Mouse (Mus musculus): ENCODE measurements around the gene Ptgr1.
A peak's percentile ranks its signal among the peaks of the same experiment; 100 is the strongest.

Gene Ptgr1

DNA sequence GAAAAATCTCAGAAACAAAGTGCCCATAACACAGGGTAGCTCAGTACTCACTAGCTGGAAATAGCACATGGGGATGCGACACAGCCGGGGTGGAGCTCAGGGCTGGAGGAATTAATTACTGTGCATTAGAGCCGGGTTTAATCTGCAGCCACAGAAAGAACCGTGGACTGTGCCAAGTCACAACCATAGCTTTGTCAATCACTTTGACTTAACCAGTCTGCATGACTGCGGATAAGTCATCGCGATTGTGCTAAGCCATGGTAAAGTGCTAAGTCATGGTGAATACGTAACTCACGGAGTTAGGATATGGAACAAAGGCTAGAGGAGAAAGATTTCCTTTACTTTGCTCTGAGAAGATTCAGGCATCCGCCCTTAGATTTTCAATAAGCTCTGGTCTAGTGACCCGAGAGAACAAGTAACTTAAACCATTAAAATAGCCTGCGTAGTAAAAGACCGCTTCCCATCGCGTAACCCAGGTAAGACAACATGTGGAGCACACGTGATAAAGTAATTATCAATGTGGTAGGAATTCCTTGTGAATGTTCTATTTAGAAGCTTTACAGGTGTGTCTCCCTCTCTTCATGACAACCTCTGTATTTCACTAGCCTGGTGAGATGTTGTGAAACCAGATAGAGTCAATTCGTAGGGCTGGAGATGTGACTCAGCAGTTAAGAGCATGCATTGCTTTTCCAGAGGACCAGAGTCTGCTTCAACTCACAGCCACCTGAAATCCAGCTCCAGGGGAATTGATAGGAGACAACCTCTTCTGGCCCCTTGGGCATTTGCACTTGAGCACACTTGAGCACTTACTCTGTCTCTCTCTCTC lies 3.9 kb upstream of the Ptgr1 start:
- no peak for DNase-seq

DNA sequence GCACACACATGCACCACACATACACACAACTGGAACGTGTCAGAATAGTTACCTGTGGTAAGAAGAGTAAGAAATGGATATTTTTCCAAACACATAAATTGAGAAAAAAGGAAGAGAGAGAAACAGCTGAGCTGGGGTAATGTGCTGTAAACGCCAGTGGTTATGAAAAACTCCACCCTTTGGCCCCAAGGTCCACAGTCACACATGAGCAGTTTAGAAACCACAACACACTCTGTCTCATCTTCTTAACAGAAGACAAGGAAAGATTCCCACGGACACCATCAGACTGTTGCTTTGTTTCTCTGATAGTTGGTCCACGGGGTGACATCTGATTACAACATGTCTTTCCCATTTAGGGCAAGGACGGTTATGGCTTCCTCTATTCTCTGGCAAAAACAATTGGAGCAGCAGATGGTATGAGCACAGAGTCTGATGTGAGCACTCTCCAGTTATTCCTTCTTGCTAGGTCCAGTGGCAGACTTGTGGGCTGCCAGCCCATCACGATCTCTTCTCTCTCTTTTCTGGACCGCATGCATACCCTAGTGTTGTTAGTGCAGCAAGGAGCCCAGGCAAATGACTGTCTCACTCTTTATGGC lies 2.5 kb upstream of the Ptgr1 start:
- DNase-seq, result no peak

DNA sequence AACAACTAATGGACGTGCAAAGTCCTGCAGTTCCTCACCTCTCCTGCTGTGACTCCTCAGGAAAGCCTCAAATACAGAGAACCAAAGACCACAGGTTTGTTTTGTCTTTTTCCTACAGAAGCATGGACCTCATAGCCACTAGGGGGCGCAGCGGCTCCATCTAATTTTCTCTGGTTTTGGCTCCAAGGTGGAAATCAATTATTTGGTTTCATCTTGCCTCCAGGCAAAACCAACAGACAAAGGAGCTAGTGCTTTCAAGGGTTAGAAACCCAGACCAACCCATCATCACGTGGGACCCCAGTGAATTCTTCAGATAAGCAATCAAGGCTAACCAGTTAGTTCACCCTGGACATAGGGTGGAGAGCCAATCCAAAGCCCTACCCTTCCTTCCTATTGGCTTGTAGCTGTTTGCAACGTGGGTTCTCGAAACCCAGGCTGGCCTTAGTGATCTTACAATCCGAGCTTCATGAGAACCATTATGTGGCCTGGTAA lies 1.7 kb downstream of the Ptgr1 start:
- DNase-seq, result peak; percentile 65 to 81

DNA sequence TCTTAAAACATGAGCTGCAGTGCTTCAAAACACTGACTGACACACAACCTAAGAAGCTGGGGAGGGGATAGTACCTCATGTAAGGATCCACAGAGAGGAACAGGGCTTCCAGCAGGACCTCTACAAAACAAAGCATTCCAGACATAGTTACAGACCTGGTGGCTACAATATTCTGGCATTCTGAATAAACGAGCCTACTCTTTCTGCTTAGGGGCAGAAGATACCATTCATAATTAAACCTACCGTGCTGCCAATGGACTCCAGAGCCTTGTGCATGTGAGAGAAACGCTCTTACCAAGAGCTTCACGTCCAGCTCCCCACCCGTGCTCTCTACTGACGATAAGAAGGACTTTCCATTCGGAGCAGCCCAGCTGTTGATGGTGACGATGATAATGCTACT lies 4.1 kb downstream of the Ptgr1 start:
- no peak for DNase-seq

DNA sequence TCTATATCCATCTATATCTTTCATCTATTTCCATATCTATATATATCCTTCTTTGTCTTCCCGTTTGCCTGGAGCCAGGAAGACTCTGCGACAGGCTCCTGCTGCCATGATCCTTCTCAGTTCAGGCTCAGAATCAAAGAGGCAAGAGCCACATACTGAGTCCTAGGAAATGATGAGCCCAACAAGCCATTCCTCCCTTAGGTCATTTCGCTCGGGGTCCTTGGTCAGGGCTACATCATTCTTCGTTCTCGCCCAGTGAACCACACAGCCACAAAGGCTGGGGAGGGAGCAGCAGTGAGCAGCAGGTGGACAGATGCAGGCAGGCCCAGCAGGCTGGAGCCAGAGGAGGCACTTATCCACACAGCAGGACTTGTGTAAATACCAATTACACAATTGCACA lies 5.5 kb downstream of the Ptgr1 start:
- DNase-seq, result no peak

DNA sequence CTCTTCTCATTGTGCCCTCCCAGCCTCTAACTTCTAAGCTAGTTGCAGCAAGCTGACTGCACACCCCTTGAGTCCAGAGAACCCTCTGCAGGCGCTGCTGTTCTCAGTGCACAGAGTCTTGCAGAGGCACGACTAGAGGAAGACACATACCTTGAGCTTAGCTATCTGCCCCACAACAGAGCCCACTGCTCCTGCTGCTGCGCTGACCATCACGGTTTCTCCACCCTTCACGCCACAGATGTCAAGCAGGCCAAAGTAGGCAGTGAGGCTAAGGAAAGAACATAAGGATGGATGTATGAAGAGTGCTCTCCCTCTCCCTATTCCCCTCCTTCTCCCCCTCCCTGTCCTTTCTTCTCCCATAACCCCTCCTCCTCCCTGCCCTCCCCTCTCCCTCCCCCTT lies 11.2 kb downstream of the Ptgr1 start:
- no peak for DNase-seq

DNA sequence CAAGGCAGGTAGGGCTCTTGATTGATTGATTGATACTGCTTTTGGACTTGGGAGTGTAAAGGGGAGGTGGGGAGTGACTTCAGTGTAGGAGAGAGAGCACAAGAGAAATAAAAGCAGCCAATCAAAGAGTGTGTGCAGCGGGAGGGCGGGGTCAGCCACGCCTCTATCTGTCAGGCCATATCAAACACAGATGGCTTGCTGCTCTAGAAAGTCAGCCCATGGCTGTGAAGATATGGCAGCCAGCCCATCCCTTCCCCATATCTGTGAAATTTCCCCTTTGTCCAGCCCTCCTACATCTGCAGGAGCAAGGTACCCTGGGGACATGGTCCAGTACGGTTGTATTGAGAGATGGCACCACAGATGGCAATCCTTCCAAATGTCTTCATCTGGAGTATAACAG lies 16.2 kb downstream of the Ptgr1 start:
- no peak for DNase-seq

DNA sequence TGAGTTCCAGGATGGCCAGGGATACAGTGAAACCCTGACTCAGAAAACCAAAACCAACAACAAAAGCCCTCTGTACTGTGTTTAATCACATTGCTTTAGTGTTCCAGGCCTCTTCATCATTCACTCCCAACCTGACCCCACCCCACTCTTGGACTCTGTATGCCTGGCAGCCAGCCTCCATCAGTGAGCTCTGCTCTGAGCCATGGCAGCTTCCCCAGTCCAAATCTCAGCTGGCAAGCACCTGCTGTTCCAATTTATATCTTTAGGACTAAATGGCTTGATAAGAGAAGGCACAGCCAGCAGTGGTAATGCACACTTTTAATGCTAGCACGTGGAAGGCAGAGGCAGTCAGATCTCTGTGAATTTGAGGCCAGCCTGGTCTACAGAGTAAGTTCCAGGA lies 21.8 kb downstream of the Ptgr1 start:
- no peak for DNase-seq

DNA sequence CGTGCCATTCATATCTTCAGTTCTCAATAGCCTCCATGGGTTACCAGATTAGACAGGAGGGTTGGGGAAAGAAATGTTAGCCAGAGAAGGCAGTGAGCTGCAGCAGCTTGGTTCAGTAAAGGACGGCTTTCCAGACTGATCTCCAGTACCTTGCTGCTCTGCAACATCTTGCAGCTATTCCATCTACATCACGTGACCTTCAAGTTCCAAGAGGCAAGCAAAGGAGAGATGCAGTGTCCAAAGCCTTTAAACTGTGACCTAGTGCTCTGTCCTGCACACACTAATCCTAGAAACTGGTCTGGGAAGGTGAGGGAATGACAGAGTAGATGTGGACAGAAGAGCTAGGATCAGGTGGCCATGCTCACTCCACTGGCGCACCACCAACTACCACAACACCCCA lies 23.6 kb downstream of the Ptgr1 start:
- DNase-seq, result no peak

DNA sequence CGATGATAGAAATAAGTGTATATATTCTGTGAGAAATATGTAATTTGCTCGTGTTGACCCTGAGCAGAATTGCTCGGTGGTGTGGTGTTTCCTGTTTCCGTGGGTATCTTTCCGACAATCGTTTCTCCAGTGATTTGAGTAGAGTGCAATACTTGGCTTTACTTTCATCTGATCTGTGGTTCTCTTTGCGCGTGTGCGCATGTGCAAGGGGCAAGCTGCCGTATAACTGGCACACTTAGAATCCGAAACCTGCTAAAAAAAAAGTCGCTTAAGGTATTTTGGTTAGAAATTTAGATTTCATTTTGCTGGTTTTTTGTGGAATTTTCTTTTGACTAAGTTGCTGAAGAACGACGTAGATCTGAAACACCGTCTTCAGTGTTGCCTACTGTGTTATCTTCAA lies 25.2 kb downstream of the Ptgr1 start:
- no peak for DNase-seq

DNA sequence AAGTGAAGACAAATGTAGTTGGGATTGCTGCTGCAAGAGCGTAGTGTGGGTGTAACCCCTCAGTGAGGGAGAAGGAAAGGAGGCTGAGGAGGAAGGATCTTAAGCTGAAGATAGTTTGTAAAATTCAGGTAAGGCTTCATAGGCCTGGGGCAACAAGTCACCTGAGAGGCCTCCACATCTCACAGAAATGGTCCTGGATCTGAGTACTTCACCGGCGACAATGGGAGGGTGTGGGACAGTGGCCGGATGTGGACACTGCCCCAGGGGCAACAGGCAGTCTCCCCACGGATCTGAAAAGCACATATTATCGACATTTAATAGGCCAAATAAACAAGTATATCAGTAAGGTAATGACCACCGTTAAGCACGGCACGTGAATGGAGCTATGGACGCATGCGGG lies 34.3 kb downstream of the Ptgr1 start:
- no peak for DNase-seq

DNA sequence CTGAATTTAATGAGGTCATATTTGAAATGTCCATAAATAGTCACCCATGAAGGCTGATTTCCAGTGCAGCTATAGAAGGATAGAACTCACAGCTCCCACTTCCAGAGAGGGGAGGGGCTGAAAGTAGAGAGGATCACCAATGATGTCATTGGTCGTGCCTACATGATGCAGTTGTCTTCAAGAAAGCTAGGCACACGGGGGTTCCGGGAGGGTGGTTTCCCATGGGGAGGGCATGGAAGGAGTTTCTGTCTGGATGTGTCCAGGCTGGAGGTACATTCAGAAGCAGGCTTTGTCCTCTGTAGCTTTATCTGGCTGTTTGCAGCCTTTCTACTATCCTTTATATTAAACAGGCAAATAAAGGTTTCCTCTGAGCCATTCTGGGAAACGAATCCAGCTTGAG lies 38.5 kb downstream of the Ptgr1 start:
- no peak for DNase-seq

DNA sequence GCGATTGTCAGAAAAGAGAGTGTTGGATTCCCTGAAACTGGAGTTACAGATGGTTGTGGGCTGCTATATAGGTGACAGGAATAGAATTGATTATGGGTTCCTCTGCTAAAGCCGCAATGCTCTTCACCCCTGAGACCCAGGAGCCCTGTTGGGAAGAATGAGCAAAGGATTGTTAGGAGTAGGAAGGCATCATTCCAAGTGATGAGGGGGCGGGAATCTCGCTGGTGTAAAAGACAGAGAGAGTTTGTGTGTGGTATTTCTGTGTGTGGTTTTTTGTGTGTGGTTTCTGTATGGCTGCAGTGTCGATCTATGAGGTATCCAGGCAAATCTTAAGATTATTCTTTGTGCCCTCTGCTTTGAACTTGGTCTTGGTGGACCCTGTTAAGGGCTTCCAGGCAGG lies 42.2 kb downstream of the Ptgr1 start:
- DNase-seq, result peak in 1 of 2 experiments; percentile 14

DNA sequence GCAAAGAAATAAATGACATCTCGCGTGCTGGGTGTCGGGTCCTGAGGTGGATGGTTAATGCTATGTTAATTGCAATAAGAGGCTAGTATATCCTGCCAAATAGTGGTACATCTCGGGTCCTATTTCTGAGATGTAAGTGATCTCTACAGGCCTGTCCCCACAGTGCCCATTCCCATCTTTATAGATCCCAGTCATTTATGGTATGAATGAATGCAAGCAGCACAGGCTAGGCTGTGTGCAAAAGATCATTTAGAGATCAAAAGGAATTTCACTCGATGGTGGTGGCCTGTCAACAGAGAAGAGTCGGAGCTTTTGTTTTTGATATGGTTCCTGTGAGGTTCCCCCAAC lies 42.7 kb downstream of the Ptgr1 start:
- no peak for DNase-seq

DNA sequence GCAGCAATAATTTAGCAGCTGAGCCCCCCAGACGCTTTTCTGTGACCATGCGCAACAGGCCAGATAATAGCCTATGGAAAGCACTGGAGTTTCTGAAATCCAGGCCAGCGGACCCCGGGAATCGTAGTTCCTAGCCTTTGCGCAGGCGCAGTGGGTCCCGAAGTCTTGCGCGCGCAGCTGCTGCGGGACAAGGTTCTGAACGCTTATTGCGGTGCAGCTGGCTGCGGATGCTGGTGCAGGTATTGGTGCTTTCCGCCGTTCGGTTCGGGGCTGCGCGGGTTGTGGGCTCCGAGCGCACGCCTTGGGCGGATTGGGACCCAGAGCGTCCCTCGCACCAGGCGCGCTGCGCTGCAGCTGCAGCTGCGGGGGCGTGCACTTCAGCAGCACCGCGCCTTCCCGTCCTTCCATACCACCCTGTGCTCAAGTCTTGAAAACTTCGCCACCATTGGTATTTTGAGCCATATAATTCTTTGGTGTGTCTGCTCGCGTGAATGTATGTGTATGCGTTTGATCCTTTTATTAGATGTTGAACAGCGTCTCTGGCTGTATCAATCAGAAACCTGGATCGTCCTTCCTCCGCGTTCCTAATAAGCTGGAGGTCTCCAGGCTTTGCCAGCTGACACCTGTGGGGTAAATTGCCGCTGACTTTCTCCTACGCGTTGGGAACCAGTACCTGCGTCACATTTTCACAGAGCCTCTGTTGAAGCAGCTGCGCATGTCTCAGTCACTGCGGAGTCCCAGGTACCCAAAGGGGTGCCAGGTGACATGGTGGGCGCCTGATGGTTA lies 43.3 kb downstream of the Ptgr1 start, which contains the start of gene Zkscan16:
Zkscan16 (plus strand) TSS at position 209 of the 786 bp plus-strand sequence.
- DNase-seq, result peak; percentile 88 to 91

DNA sequence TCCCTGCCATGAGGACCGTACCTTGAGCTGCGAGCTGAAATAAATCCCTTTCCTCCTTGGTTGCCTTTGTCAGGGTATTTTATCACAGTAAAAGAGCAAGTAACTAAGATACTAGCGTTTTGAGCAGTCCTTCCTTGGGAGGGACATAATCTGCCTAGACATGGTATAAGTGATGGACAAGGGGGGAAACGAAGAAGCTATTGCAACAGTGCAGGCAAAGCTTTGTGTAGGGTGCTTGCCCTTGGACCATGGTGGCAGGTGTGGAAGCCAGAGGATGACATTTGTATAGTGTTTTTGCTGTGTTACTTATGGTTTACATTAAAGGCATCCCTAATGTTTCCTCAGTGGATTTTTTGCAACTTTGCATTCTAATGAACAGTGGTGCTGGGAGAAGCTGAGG lies 44.0 kb downstream of the Ptgr1 start:
- DNase-seq, result no peak

DNA sequence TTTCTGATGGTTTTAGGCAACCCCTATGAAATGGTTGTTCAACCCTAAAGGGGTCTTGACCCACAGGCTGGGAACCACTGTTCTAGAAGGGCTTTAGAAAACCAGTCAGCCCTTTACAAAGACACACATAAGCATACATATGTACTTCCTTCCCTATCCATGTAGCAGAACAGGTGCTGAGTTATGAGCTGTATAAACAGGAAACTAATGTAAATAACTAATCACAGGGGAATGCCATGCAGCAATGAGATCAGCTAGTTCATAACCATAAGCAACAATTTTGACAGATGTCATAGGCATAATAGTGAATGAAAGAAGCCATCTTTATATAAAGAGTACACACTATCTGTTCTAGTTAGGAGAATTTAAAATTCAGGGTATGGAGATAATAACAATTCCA lies 45.3 kb downstream of the Ptgr1 start:
- DNase-seq, result no peak

DNA sequence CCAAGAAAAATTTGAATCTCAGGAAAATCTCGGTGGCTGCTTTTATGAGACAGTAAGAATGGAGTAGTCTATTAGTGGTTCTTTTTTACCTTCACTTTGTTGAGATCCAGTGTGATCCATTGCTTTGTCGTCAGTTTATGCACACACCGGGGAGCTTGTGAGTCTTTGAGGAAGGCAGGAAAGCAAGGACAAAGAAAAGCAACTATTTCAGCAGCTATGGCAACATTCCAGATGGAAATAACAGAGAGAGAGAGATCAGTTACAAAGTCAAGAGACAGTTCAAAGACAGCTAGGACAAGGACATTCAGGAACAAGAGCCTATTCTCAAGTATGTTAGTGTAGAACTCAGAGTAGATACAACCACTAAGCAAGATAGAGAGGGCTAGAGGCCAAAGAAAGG lies 51.1 kb downstream of the Ptgr1 start:
- DNase-seq, result no peak

DNA sequence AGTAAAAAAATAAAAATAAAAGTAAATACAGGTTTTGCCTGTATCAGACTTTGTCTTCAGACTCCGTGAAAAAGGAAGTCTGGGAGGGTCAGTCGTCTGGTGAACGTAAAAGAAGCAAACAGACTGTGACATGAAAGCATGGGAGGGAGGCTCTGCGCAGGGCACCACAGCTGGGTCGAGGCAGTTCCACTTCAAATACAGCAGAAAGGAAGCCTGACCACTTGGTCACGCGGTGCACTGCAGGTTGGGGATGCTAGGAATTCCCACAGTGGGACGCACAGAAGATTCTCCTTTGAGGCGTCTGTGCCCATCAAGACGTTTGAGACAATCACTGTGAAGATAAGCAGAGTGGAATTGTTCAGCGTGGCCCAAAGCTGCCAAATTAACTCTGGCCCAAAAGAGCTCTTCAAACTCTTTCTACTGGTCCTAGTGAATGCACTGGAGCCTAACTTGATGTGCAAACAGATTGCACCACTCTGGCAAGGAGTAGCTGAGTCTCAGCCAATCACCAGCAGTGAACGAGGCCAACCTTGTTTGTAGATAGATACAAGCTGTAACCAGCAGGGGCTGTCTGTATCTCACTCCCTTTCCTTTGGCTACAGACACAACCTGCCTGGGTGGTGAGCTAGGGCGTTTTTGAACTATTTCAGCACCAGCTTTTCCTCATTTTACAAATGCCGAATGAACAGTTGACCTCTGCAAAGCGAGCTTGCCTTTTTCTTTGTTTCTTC lies 52.0 kb downstream of the Ptgr1 start:
- peak; percentile 65 to 81 for DNase-seq

DNA sequence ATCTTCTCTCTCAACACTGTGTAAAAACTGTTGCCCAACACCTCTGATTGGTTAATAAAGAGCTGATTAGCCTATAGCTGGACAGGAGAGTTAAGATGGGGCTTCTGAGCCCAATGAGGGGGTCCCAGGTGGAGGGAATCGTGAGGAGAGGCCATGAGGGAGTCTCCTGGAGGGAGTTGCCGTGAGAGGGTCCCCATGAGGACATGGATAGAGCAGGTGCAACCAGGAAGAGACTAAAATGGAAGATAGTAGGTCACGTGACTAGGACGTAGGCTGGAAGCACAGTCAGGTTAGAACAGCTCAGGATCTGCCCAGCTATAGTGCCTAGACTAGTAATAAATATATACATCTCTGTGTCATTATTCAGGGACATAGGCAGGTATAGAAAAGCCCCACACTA lies 52.6 kb downstream of the Ptgr1 start:
- no peak for DNase-seq

DNA sequence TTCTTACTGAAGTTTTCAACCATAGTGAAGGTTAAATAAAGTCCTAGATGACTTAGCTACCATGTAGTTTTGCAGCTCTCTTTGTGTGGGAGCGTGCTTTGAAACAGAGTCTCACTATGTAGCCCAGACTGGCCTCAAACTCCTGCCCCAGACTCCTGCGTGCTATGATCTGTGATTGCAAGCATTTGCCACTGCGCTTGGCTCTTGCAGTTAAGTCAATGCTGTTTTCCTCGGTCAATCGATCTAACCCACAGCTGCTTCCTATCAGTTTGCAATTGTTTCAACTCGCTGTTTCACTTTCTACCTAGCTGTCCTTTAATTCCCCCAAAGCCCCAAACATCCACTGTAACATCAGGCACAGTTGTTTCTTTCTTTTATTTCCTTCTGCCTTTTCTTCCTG lies 54.4 kb downstream of the Ptgr1 start:
- no peak for DNase-seq

DNA sequence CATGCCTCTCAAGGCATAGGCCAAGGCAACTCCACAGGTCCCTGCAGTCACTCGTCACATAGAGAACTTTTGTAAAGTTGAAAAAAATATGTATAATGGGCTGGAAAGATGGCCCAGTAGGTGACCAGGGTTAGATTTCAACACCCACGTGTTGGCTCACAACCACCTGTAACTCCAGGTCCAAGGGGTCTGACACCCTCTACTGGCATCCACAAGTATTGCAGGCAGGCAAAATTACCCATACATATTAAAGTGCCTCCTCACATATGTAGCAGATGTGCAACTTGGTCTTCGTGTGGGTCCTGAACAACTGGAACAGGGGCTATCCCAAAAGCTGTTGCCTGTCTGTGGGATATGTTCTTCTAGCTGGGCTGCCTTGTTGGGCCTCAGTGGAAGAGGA lies 59.3 kb downstream of the Ptgr1 start:
- DNase-seq, result no peak

DNA sequence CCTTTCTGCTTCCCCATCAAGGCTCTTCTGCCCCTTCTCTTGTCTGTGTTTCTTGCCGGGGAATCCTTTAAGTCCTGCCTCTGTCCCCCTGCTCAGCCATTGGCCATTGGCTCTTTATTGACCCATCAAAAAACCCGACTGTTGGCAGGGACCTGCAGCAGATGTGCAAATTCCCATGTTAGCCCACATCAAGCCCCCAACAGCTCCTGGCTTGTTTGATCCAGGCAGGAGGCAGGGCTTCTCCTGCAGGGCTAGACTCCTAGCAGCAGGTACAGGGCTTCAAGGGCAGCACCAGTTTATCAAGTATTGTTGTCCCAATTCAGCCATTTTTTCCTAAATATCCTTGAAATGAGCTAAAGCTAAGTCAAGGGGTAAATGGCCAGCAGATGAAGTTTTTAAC lies 60.8 kb downstream of the Ptgr1 start:
- DNase-seq, result no peak
